Mouse (Mus musculus): ENCODE results near the gene Lims1. TPM values are rescaled to one million over a fixed set of nuclear protein-coding genes. Genes with fewer than 3 reads are reported as not detected.
"Not testable (repeated sequence)": the region's sequence is repeated elsewhere in the genome, so short reads cannot be mapped to it uniquely, and the experiment has no call there.

The Lims1 gene
- polyA plus RNA-seq, 1 experiment from 2014 or later, result 107 TPM

- ATAC-seq (ENCODE audit: insufficient number of reproducible peaks, insufficient read depth, low FRiP score, low TSS enrichment, low read depth), result no peak
- Histone ChIP-seq H3K4me2 (peak overlapping the region; percentile 4; the same call in 1 of the 2 replicates), H3K4me3 (replicated peaks) (no peak overlapping the region), H3K36me3 (no peaks in the 10 kb centered on the region), H3K27ac (no peak overlapping the region), H3K4me1 (replicated peaks) (peaks cover 19% of the 10 kb centered on the region), H3K9me3 (no peaks in the 10 kb centered on the region), H3K9ac (replicated peaks) (no peak overlapping the region), H3K27me3 (no peaks in the 10 kb centered on the region)
- WGBS, result 45% methylated on average over 3 of the region's 3 CpGs
Measured at GRCm38 (mm10) chr10:58326271-58326670, 3.0 kb downstream of the Lims1 start.

- H3K27me3 ChIP-seq; H3K4me3 ChIP-seq (replicated peaks); ATAC-seq (ENCODE audit: insufficient number of reproducible peaks, insufficient read depth, low FRiP score, low TSS enrichment, low read depth); H3K27ac ChIP-seq; H3K4me2 ChIP-seq; H3K9me3 ChIP-seq; H3K36me3 ChIP-seq; H3K9ac ChIP-seq (replicated peaks): not testable (repeated sequence)
- peaks cover 19% of the 10 kb centered on the region for H3K4me1 ChIP-seq (replicated peaks)
- WGBS, result 96% methylated on average over 6 of the region's 6 CpGs
Measured at GRCm38 (mm10) chr10:58327836-58328235, 4.6 kb downstream of the Lims1 start.

- Histone ChIP-seq H3K9me3 (no peaks in the 10 kb centered on the region), H3K4me2 (no peak overlapping the region), H3K36me3 (no peaks in the 10 kb centered on the region; the same call in 1 of the 2 replicates), H3K4me3 (replicated peaks) (no peak overlapping the region), H3K27ac (no peak overlapping the region), H3K4me1 (replicated peaks) (peaks cover 19% of the 10 kb centered on the region), H3K27me3 (no peaks in the 10 kb centered on the region), H3K9ac (replicated peaks) (no peak overlapping the region)
- no peak for ATAC-seq (ENCODE audit: insufficient number of reproducible peaks, insufficient read depth, low FRiP score, low TSS enrichment, low read depth)
- 91% methylated on average over 8 of the region's 8 CpGs for WGBS
Measured at GRCm38 (mm10) chr10:58328517-58329108, 5.3 kb downstream of the Lims1 start.

GRCm38 (mm10) chr10:58330635-58331034 is 7.4 kb downstream of the Lims1 start:
- ATAC-seq (ENCODE audit: insufficient number of reproducible peaks, insufficient read depth, low FRiP score, low TSS enrichment, low read depth), result no peak
- peaks cover 11% of the 10 kb centered on the region for H3K4me1 ChIP-seq (replicated peaks)
- H3K9me3 ChIP-seq, result no peaks in the 10 kb centered on the region
- no peak overlapping the region for H3K4me3 ChIP-seq (replicated peaks)
- H3K36me3 ChIP-seq, result no peaks in the 10 kb centered on the region; the same call in 1 of the 2 replicates
- H3K27me3 ChIP-seq, result no peaks in the 10 kb centered on the region
- no peak overlapping the region for H3K9ac ChIP-seq (replicated peaks)
- no peak overlapping the region for H3K27ac ChIP-seq
- no peak overlapping the region for H3K4me2 ChIP-seq

- no peak overlapping the region for H3K4me3 ChIP-seq (replicated peaks)
- H3K36me3 ChIP-seq, result no peaks in the 10 kb centered on the region; the same call in 1 of the 2 replicates
- no peak for ATAC-seq (ENCODE audit: insufficient number of reproducible peaks, insufficient read depth, low FRiP score, low TSS enrichment, low read depth)
- no peak overlapping the region for H3K9ac ChIP-seq (replicated peaks)
- H3K4me2 ChIP-seq, result no peak overlapping the region
- no peaks in the 10 kb centered on the region for H3K9me3 ChIP-seq
- H3K27ac ChIP-seq, result no peak overlapping the region
- peaks cover 2% of the 10 kb centered on the region; the same call in 1 of the 2 replicates for H3K4me1 ChIP-seq (replicated peaks)
- H3K27me3 ChIP-seq, result no peaks in the 10 kb centered on the region
Measured at GRCm38 (mm10) chr10:58331741-58332140, 8.5 kb downstream of the Lims1 start.

GRCm38 (mm10) chr10:58333414-58333813 is 10.1 kb downstream of the Lims1 start:
- H3K4me1 ChIP-seq (replicated peaks), result no peaks in the 10 kb centered on the region
- ATAC-seq (ENCODE audit: insufficient number of reproducible peaks, insufficient read depth, low FRiP score, low TSS enrichment, low read depth), result no peak
- H3K9me3 ChIP-seq, result no peaks in the 10 kb centered on the region
- no peaks in the 10 kb centered on the region; the same call in 1 of the 2 replicates for H3K36me3 ChIP-seq
- 92% methylated on average over 5 of the region's 5 CpGs for WGBS
- no peak overlapping the region for H3K4me3 ChIP-seq (replicated peaks)
- H3K9ac ChIP-seq (replicated peaks), result no peak overlapping the region
- no peak overlapping the region for H3K27ac ChIP-seq
- no peak overlapping the region for H3K4me2 ChIP-seq
- no peaks in the 10 kb centered on the region for H3K27me3 ChIP-seq

- H3K4me3 ChIP-seq (replicated peaks), result no peak overlapping the region
- no peak overlapping the region for H3K4me2 ChIP-seq
- no peak overlapping the region for H3K9ac ChIP-seq (replicated peaks)
- H3K27ac ChIP-seq, result no peak overlapping the region
- 0 out of 2 replicates have a peak, but pooled peaks cover 6% of the 10 kb centered on the region for H3K9me3 ChIP-seq
- H3K36me3 ChIP-seq, result peaks cover 6% of the 10 kb centered on the region; the same call in 1 of the 2 replicates
- H3K4me1 ChIP-seq (replicated peaks), result 0 out of 2 replicates have a peak, but pooled peaks cover under 1% of the 10 kb centered on the region
- 95% methylated on average over 1 of the region's 1 CpGs for WGBS
- H3K27me3 ChIP-seq, result no peaks in the 10 kb centered on the region
- ATAC-seq (ENCODE audit: insufficient number of reproducible peaks, insufficient read depth, low FRiP score, low TSS enrichment, low read depth), result no peak
Measured at GRCm38 (mm10) chr10:58336156-58336555, 12.9 kb downstream of the Lims1 start.

- H3K27me3 ChIP-seq; H3K4me1 ChIP-seq (replicated peaks); H3K9ac ChIP-seq (replicated peaks); H3K9me3 ChIP-seq; H3K27ac ChIP-seq; H3K36me3 ChIP-seq; ATAC-seq (ENCODE audit: insufficient number of reproducible peaks, insufficient read depth, low FRiP score, low TSS enrichment, low read depth); H3K4me2 ChIP-seq; H3K4me3 ChIP-seq (replicated peaks): not testable (repeated sequence)
- 92% methylated on average over 4 of the region's 4 CpGs for WGBS
Measured at GRCm38 (mm10) chr10:58337091-58337490, 13.8 kb downstream of the Lims1 start.

- 0 out of 2 replicates have a peak, but pooled peaks cover 3% of the 10 kb centered on the region for H3K4me1 ChIP-seq (replicated peaks)
- ATAC-seq (ENCODE audit: insufficient number of reproducible peaks, insufficient read depth, low FRiP score, low TSS enrichment, low read depth), result no peak
- 72% methylated on average over 1 of the region's 1 CpGs for WGBS
Measured at GRCm38 (mm10) chr10:58338590-58338989, 15.3 kb downstream of the Lims1 start.

GRCm38 (mm10) chr10:58341685-58342084 is 18.4 kb downstream of the Lims1 start:
- 58% methylated on average over 2 of the region's 2 CpGs for WGBS
- Histone ChIP-seq H3K4me3 (replicated peaks) (no peak overlapping the region), H3K9me3 (0 out of 2 replicates have a peak, but pooled peaks cover 6% of the 10 kb centered on the region), H3K27me3 (no peaks in the 10 kb centered on the region), H3K27ac (peak overlapping the region; percentile 31), H3K9ac (replicated peaks) (no peak overlapping the region), H3K36me3 (peaks cover 6% of the 10 kb centered on the region; the same call in 1 of the 2 replicates), H3K4me1 (replicated peaks) (0 out of 2 replicates have a peak, but pooled peaks cover 3% of the 10 kb centered on the region), H3K4me2 (no peak overlapping the region)
- no peak for ATAC-seq (ENCODE audit: insufficient number of reproducible peaks, insufficient read depth, low FRiP score, low TSS enrichment, low read depth)

More at GRCm38 (mm10) chr10:58338590-58338989, 15.3 kb downstream of the Lims1 start:
- no peak overlapping the region for H3K27ac ChIP-seq
- H3K4me3 ChIP-seq (replicated peaks), result no peak overlapping the region
- H3K27me3 ChIP-seq, result no peaks in the 10 kb centered on the region
- H3K9me3 ChIP-seq, result 0 out of 2 replicates have a peak, but pooled peaks cover 6% of the 10 kb centered on the region
- H3K9ac ChIP-seq (replicated peaks), result no peak overlapping the region
- H3K36me3 ChIP-seq, result peaks cover 6% of the 10 kb centered on the region; the same call in 1 of the 2 replicates
- no peak overlapping the region for H3K4me2 ChIP-seq

GRCm38 (mm10) chr10:58342199-58342598 is 18.9 kb downstream of the Lims1 start:
- Histone ChIP-seq H3K27ac (peak overlapping the region; percentile 31; the same call in 1 of the 2 replicates), H3K4me2 (no peak overlapping the region), H3K9me3 (0 out of 2 replicates have a peak, but pooled peaks cover 6% of the 10 kb centered on the region), H3K9ac (replicated peaks) (no peak overlapping the region), H3K27me3 (no peaks in the 10 kb centered on the region), H3K4me3 (replicated peaks) (no peak overlapping the region), H3K4me1 (replicated peaks) (0 out of 2 replicates have a peak, but pooled peaks cover 3% of the 10 kb centered on the region), H3K36me3 (peaks cover 6% of the 10 kb centered on the region; the same call in 1 of the 2 replicates)
- WGBS, result 84% methylated on average over 2 of the region's 2 CpGs
- no peak for ATAC-seq (ENCODE audit: insufficient number of reproducible peaks, insufficient read depth, low FRiP score, low TSS enrichment, low read depth)

Data from limb, embryonic 12.5 days (tissue).